Mouse (Mus musculus): ENCODE measurements around the gene Odc1. TPM values are rescaled to one million over a fixed set of nuclear protein-coding genes. Genes with fewer than 3 reads are reported as not detected.
A peak's percentile ranks its signal among the peaks of the same experiment; 100 is the strongest.

The Odc1 gene
- polyA plus RNA-seq (2015; fragmentation: Nextera tagmentation; extraction: Ambion mirVana) = 151 and 158 TPM in 2 replicates

GRCm38 (mm10) chr12:17544209-17545106 lies at the start of gene Odc1:
Odc1 (plus strand) TSS chr12:17544794.
- Histone ChIP-seq H3K9ac (ENCODE audit: low read length) (peak within 1 kb of the TSS; percentile 87), H3K9me3 (replicated peaks; ENCODE audit: control insufficient read depth, low read length) (no peaks in the 10 kb centered on the region), H3K4me3 (replicated peaks; ENCODE audit: low read length) (peak within 1 kb of the TSS; percentile 67), H3K27ac (ENCODE audit: low read length) (peak within 1 kb of the TSS; percentile 80), H3K36me3 (ENCODE audit: control insufficient read depth, insufficient read depth, low read length) (peaks cover 8% of the 10 kb centered on the region), H3K27me3 (ENCODE audit: control insufficient read depth, insufficient read depth, low read length) (no peaks in the 10 kb centered on the region), H3K4me2 (ENCODE audit: low read depth, low read length) (peak within 1 kb of the TSS; percentile 74), H3K4me1 (ENCODE audit: control insufficient read depth, insufficient read depth, low read length) (peaks cover 2% of the 10 kb centered on the region; the same call in 1 of the 2 replicates)
- WGBS = under 1% methylated on average over 88 of the region's 98 CpGs
- peak; percentile 97 for ATAC-seq (ENCODE audit: insufficient read depth, low FRiP score)

GRCm38 (mm10) chr12:17494809-17495208 lies 49.8 kb upstream of the Odc1 start:
- no peak for ATAC-seq (ENCODE audit: insufficient read depth, low FRiP score)
- H3K4me3 ChIP-seq (replicated peaks; ENCODE audit: low read length) = no peak overlapping the region
- H3K27ac ChIP-seq (ENCODE audit: low read length) = no peak overlapping the region
- 61% methylated on average over 4 of the region's 4 CpGs for WGBS
- H3K4me2 ChIP-seq (ENCODE audit: low read depth, low read length) = no peak overlapping the region
- no peak overlapping the region for H3K9ac ChIP-seq (ENCODE audit: low read length)
- peaks cover 9% of the 10 kb centered on the region for H3K4me1 ChIP-seq (ENCODE audit: control insufficient read depth, insufficient read depth, low read length)
- no peaks in the 10 kb centered on the region for H3K27me3 ChIP-seq (ENCODE audit: control insufficient read depth, insufficient read depth, low read length)
- H3K36me3 ChIP-seq (ENCODE audit: control insufficient read depth, insufficient read depth, low read length) = no peaks in the 10 kb centered on the region
- H3K9me3 ChIP-seq (replicated peaks; ENCODE audit: control insufficient read depth, low read length) = no peaks in the 10 kb centered on the region

GRCm38 (mm10) chr12:17495858-17496451 lies 48.6 kb upstream of the Odc1 start:
- no peaks in the 10 kb centered on the region for H3K9me3 ChIP-seq (replicated peaks; ENCODE audit: control insufficient read depth, low read length)
- 0 out of 2 replicates have a peak overlapping the region, but pooled peaks have one; percentile 6 for H3K9ac ChIP-seq (ENCODE audit: low read length)
- WGBS = 11% methylated on average over 8 of the region's 8 CpGs
- no peak overlapping the region for H3K4me3 ChIP-seq (replicated peaks; ENCODE audit: low read length)
- H3K36me3 ChIP-seq (ENCODE audit: control insufficient read depth, insufficient read depth, low read length) = no peaks in the 10 kb centered on the region
- peaks cover 9% of the 10 kb centered on the region for H3K4me1 ChIP-seq (ENCODE audit: control insufficient read depth, insufficient read depth, low read length)
- H3K4me2 ChIP-seq (ENCODE audit: low read depth, low read length) = no peak overlapping the region
- H3K27ac ChIP-seq (ENCODE audit: low read length) = no peak overlapping the region; the same call in 1 of the 2 replicates
- H3K27me3 ChIP-seq (ENCODE audit: control insufficient read depth, insufficient read depth, low read length) = no peaks in the 10 kb centered on the region
- peak; percentile 83 for ATAC-seq (ENCODE audit: insufficient read depth, low FRiP score)

DNA sequence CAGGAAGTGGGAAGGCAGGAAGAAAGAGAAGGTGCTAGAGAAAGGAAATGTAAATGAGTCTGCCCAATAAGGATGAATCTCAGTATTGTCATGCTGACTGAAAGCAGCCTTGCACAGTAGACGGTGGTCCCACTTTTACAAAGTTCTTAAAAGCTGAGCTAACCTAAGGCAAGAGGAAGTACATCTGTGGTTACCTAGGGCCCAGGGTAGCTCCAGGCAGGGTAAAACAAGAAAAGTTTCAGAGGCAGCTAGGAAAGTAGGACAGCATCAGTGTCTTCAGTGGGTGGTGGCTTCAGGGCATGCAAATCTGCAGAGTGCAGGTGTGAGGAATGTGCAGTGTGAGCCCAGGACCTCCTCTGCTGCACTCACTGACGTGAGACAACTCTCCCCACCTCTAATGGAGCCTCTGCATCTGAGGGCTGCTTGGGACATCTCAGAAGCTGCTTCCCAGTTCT lies 38.9 kb upstream of the Odc1 start:
- Histone ChIP-seq H3K9me3 (replicated peaks; ENCODE audit: control insufficient read depth, low read length) (no peaks in the 10 kb centered on the region), H3K9ac (ENCODE audit: low read length) (no peak overlapping the region), H3K4me2 (ENCODE audit: low read depth, low read length) (no peak overlapping the region), H3K4me3 (replicated peaks; ENCODE audit: low read length) (no peak overlapping the region), H3K27me3 (ENCODE audit: control insufficient read depth, insufficient read depth, low read length) (no peaks in the 10 kb centered on the region), H3K27ac (ENCODE audit: low read length) (no peak overlapping the region), H3K36me3 (ENCODE audit: control insufficient read depth, insufficient read depth, low read length) (no peaks in the 10 kb centered on the region), H3K4me1 (ENCODE audit: control insufficient read depth, insufficient read depth, low read length) (peaks cover 10% of the 10 kb centered on the region; the same call in 1 of the 2 replicates)
- WGBS = 37% methylated on average over 2 of the region's 2 CpGs
- ATAC-seq (ENCODE audit: insufficient read depth, low FRiP score) = peak; percentile 41; the same call in 1 of the 2 replicates

- no peak overlapping the region for H3K9ac ChIP-seq (ENCODE audit: low read length)
- H3K4me1 ChIP-seq (ENCODE audit: control insufficient read depth, insufficient read depth, low read length) = peaks cover 10% of the 10 kb centered on the region; the same call in 1 of the 2 replicates
- H3K36me3 ChIP-seq (ENCODE audit: control insufficient read depth, insufficient read depth, low read length) = no peaks in the 10 kb centered on the region
- ATAC-seq (ENCODE audit: insufficient read depth, low FRiP score) = peak; percentile 88
- no peaks in the 10 kb centered on the region for H3K9me3 ChIP-seq (replicated peaks; ENCODE audit: control insufficient read depth, low read length)
- H3K4me3 ChIP-seq (replicated peaks; ENCODE audit: low read length) = no peak overlapping the region
- 50% methylated on average over 5 of the region's 5 CpGs for WGBS
- no peaks in the 10 kb centered on the region for H3K27me3 ChIP-seq (ENCODE audit: control insufficient read depth, insufficient read depth, low read length)
- no peak overlapping the region for H3K27ac ChIP-seq (ENCODE audit: low read length)
- H3K4me2 ChIP-seq (ENCODE audit: low read depth, low read length) = no peak overlapping the region
These were observed 38.2 kb upstream of the Odc1 start for GRCm38 (mm10) chr12:17506117-17506993.

- WGBS = 18% methylated on average over 13 of the region's 13 CpGs
- ATAC-seq (ENCODE audit: insufficient read depth, low FRiP score) = peak; percentile 37; the same call in 1 of the 2 replicates
These were observed 37.5 kb upstream of the Odc1 start for GRCm38 (mm10) chr12:17506994-17507542.

GRCm38 (mm10) chr12:17509310-17509709 lies 35.3 kb upstream of the Odc1 start:
- H3K4me2 ChIP-seq (ENCODE audit: low read depth, low read length) = no peak overlapping the region
- H3K9ac ChIP-seq (ENCODE audit: low read length) = no peak overlapping the region
- H3K36me3 ChIP-seq (ENCODE audit: control insufficient read depth, insufficient read depth, low read length) = no peaks in the 10 kb centered on the region
- ATAC-seq (ENCODE audit: insufficient read depth, low FRiP score) = no peak
- H3K4me1 ChIP-seq (ENCODE audit: control insufficient read depth, insufficient read depth, low read length) = peaks cover 10% of the 10 kb centered on the region; the same call in 1 of the 2 replicates
- no peaks in the 10 kb centered on the region for H3K9me3 ChIP-seq (replicated peaks; ENCODE audit: control insufficient read depth, low read length)
- WGBS = 87% methylated on average over 1 of the region's 1 CpGs
- no peak overlapping the region for H3K4me3 ChIP-seq (replicated peaks; ENCODE audit: low read length)
- H3K27me3 ChIP-seq (ENCODE audit: control insufficient read depth, insufficient read depth, low read length) = no peaks in the 10 kb centered on the region
- H3K27ac ChIP-seq (ENCODE audit: low read length) = no peak overlapping the region

More at GRCm38 (mm10) chr12:17506994-17507542, 37.5 kb upstream of the Odc1 start:
- H3K4me2 ChIP-seq (ENCODE audit: low read depth, low read length) = no peak overlapping the region
- H3K36me3 ChIP-seq (ENCODE audit: control insufficient read depth, insufficient read depth, low read length) = no peaks in the 10 kb centered on the region
- no peak overlapping the region for H3K4me3 ChIP-seq (replicated peaks; ENCODE audit: low read length)
- H3K27ac ChIP-seq (ENCODE audit: low read length) = no peak overlapping the region
- H3K27me3 ChIP-seq (ENCODE audit: control insufficient read depth, insufficient read depth, low read length) = no peaks in the 10 kb centered on the region
- H3K4me1 ChIP-seq (ENCODE audit: control insufficient read depth, insufficient read depth, low read length) = peaks cover 10% of the 10 kb centered on the region; the same call in 1 of the 2 replicates
- no peaks in the 10 kb centered on the region for H3K9me3 ChIP-seq (replicated peaks; ENCODE audit: control insufficient read depth, low read length)
- no peak overlapping the region for H3K9ac ChIP-seq (ENCODE audit: low read length)

DNA sequence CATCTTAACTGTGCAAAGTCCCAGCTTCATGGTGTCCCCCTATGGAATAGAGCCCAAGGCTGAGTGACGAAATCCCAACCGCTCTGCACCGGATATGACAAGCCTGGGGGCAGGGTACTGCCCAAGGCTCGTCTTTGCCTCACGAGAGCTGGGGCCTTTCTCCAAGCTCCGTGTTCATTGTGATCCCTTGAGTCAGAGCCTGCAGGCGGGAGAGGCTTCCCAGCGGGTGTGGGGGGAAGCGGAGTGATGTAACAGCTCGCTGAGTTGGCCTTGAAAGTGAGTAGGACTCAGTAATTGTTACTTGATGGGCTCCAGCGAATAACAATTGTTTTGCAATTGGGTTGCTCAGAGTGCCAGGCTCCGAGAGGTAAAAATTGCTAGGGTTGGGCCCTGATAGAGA lies 34.4 kb upstream of the Odc1 start:
- ATAC-seq (ENCODE audit: insufficient read depth, low FRiP score) = no peak
- Histone ChIP-seq H3K27ac (ENCODE audit: low read length) (no peak overlapping the region), H3K9me3 (replicated peaks; ENCODE audit: control insufficient read depth, low read length) (no peaks in the 10 kb centered on the region), H3K27me3 (ENCODE audit: control insufficient read depth, insufficient read depth, low read length) (no peaks in the 10 kb centered on the region), H3K36me3 (ENCODE audit: control insufficient read depth, insufficient read depth, low read length) (no peaks in the 10 kb centered on the region), H3K4me1 (ENCODE audit: control insufficient read depth, insufficient read depth, low read length) (peaks cover 10% of the 10 kb centered on the region; the same call in 1 of the 2 replicates), H3K9ac (ENCODE audit: low read length) (no peak overlapping the region), H3K4me2 (ENCODE audit: low read depth, low read length) (no peak overlapping the region), H3K4me3 (replicated peaks; ENCODE audit: low read length) (no peak overlapping the region)
- WGBS = 45% methylated on average over 12 of the region's 12 CpGs
